Mouse (Mus musculus): ENCODE measurements around the gene Nfatc3. TPM values are rescaled to one million over a fixed set of nuclear protein-coding genes. Genes with fewer than 3 reads are reported as not detected.

Gene Nfatc3
- polyA plus RNA-seq, 1 experiment from 2014 or later, result 6.6 TPM

Other genes starting within 250 kb of the Nfatc3 start
- gene Ranbp10, start 231.5 kb upstream of the Nfatc3 start, polyA plus RNA-seq (2016; fragmentation: Nextera tagmentation; extraction: Ambion mirVana), result 14.5 and 14.6 TPM in 2 replicates
- gene Tsnaxip1, start 231.1 kb upstream of the Nfatc3 start, polyA plus RNA-seq (2016; fragmentation: Nextera tagmentation; extraction: Ambion mirVana), result 0.12 and 0.51 TPM in 2 replicates
- gene Cenpt, start 205.6 kb upstream of the Nfatc3 start, polyA plus RNA-seq (2016; fragmentation: Nextera tagmentation; extraction: Ambion mirVana), result 67.1 and 70.7 TPM in 2 replicates
- gene Thap11, start 203.7 kb upstream of the Nfatc3 start, polyA plus RNA-seq (2016; fragmentation: Nextera tagmentation; extraction: Ambion mirVana), result 80.4 and 81.9 TPM in 2 replicates
- gene Nutf2, start 198.3 kb upstream of the Nfatc3 start, polyA plus RNA-seq (2016; fragmentation: Nextera tagmentation; extraction: Ambion mirVana), result 275 and 317 TPM in 2 replicates
- gene Edc4, start 178.0 kb upstream of the Nfatc3 start, polyA plus RNA-seq (2016; fragmentation: Nextera tagmentation; extraction: Ambion mirVana), result 67.4 and 72.2 TPM in 2 replicates
- 0.70 TPM in 1 of 2 replicates, not detected in the other for gene Nrn1l, start 165.3 kb upstream of the Nfatc3 start, polyA plus RNA-seq (2016; fragmentation: Nextera tagmentation; extraction: Ambion mirVana)
- gene Pskh1, start 158.4 kb upstream of the Nfatc3 start, polyA plus RNA-seq (2016; fragmentation: Nextera tagmentation; extraction: Ambion mirVana), result 18.0 and 18.3 TPM in 2 replicates
- gene Ctrl, start 125.0 kb upstream of the Nfatc3 start, polyA plus RNA-seq (2016; fragmentation: Nextera tagmentation; extraction: Ambion mirVana), result 2.4 and 3.0 TPM in 2 replicates
- 18.9 and 22.8 TPM in 2 replicates for gene Psmb10, start 120.4 kb upstream of the Nfatc3 start, polyA plus RNA-seq (2016; fragmentation: Nextera tagmentation; extraction: Ambion mirVana)
- 0.54 and 0.56 TPM in 2 replicates for gene Lcat, start 115.5 kb upstream of the Nfatc3 start, polyA plus RNA-seq (2016; fragmentation: Nextera tagmentation; extraction: Ambion mirVana)
- gene Slc12a4, start 92.7 kb upstream of the Nfatc3 start, polyA plus RNA-seq (2016; fragmentation: Nextera tagmentation; extraction: Ambion mirVana), result 12.0 and 13.0 TPM in 2 replicates
- not detected in 2 replicates for gene Dpep3, start 79.4 kb upstream of the Nfatc3 start, polyA plus RNA-seq (2016; fragmentation: Nextera tagmentation; extraction: Ambion mirVana)
- 15.4 and 18.4 TPM in 2 replicates for gene Dus2, start 67.5 kb upstream of the Nfatc3 start, polyA plus RNA-seq (2016; fragmentation: Nextera tagmentation; extraction: Ambion mirVana)
- gene Dpep2nb, start 52.9 kb upstream of the Nfatc3 start, polyA plus RNA-seq (2016; fragmentation: Nextera tagmentation; extraction: Ambion mirVana), result not detected in 2 replicates
- gene Ddx28, start 47.0 kb upstream of the Nfatc3 start, polyA plus RNA-seq (2016; fragmentation: Nextera tagmentation; extraction: Ambion mirVana), result 19.5 and 20.1 TPM in 2 replicates
- 1.9 TPM in 2 replicates for gene Esrp2, start 78.1 kb downstream of the Nfatc3 start, polyA plus RNA-seq (2016; fragmentation: Nextera tagmentation; extraction: Ambion mirVana)
- gene Pla2g15, start 91.6 kb downstream of the Nfatc3 start, polyA plus RNA-seq (2016; fragmentation: Nextera tagmentation; extraction: Ambion mirVana), result 13.8 and 15.8 TPM in 2 replicates
- 72.9 and 79.8 TPM in 2 replicates for gene Slc7a6, start 110.0 kb downstream of the Nfatc3 start, polyA plus RNA-seq (2016; fragmentation: Nextera tagmentation; extraction: Ambion mirVana)
- 33.3 and 37.0 TPM in 2 replicates for gene Slc7a6os, start 152.1 kb downstream of the Nfatc3 start, polyA plus RNA-seq (2016; fragmentation: Nextera tagmentation; extraction: Ambion mirVana)
- 58.7 and 59.2 TPM in 2 replicates for gene Prmt7, start 152.1 kb downstream of the Nfatc3 start, polyA plus RNA-seq (2016; fragmentation: Nextera tagmentation; extraction: Ambion mirVana)